Mouse (Mus musculus) large intestine, adult 2 months (tissue): ENCODE measurements around the gene Ndufa8. TPM values are rescaled to one million over a fixed set of nuclear protein-coding genes. Genes with fewer than 3 reads are reported as not detected.

Source experiments
- DNase-seq: peaks from one replicate; pipeline ENCODE4 v3.0.0-alpha.2; 2012; ENCODE audit warnings: low read depth, low spot score
- WGBS: fragments of 180-500 bp; shearing (Covaris S2); methylation state at CpG from one replicate; pipeline ENCODE4 v1.1.7; 2018; 5-methylcytosine and 5-hydroxymethylcytosine counted together
- polyA plus RNA-seq: library from polyadenylated mRNA; depleted of rRNA; stranded (reverse); fragments of >200 nt; gene quantifications from 2 replicates; pipeline ENCODE4 v1.2.3, GENCODE M21; 2012

The Ndufa8 gene
- polyA plus RNA-seq, 1 experiment: 131 TPM

DNA sequence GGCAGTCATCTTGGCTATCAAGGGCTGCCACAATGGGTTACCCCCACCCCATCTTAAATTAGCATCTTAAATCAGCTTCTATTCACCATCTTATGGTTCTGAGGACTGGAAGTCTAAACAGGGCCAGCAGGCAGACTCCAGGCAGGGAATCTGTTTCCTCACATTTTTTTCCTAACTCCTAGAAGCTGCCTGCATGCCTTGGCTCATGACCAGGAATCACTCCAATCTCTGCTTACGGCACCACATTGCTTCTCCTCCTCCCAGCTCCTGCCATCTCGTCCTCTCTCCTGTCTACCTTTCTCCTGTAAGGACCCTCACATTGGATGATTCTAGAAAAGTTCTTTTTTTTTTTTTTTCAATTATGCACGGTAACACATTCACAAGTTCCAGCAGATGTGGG lies 4.0 kb upstream of the Ndufa8 start:
- no peak for DNase-seq
- WGBS: 57% methylated on average over 3 of the region's 3 CpGs

- WGBS: 42% methylated on average over 10 of the region's 10 CpGs
- DNase-seq: no peak
Measured at GRCm38 (mm10) chr2:36049567-36049954, 355 bp upstream of the Ndufa8 start.

GRCm38 (mm10) chr2:36048164-36048563 lies 1.0 kb downstream of the Ndufa8 start:
- 19% methylated on average over 8 of the region's 8 CpGs for WGBS
- peak; percentile 8 for DNase-seq

GRCm38 (mm10) chr2:36040872-36041271 lies 8.3 kb downstream of the Ndufa8 start:
- no peak for DNase-seq

DNA sequence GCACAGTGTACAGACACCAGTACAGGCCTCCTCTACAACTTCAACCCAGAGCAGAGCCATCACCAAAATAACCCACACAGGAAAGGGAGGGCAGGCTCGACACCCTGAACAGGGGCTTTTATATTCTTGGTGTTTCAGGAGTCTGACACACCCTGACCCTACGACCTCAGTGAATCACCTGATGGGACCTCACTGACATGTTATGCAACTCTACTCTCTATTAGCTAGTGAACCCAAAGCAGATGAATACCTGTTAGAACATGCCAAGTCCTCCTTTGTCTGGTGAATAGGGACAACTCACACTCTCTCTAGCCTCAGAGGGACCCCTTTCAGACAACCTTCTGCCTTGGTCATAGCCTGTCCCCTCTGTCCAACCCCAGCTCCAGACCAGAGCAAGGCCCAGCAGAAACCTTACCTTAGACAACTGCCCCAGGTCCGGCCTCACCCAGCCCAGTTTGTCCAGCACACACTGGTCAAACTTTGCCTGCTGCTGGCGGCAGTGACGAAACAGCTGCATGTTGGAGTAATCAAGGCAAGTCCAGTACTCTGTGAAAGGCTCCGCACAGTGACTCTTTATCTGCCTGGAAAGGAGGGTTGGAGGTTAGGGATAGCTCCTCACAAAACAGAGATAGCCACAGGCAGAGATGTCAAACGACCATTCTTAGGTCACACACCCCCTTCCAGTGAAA lies 9.8 kb downstream of the Ndufa8 start:
- DNase-seq: no peak

More at GRCm38 (mm10) chr2:36040872-36041271, 8.3 kb downstream of the Ndufa8 start:
- WGBS: 69% methylated on average over 1 of the region's 1 CpGs

DNA sequence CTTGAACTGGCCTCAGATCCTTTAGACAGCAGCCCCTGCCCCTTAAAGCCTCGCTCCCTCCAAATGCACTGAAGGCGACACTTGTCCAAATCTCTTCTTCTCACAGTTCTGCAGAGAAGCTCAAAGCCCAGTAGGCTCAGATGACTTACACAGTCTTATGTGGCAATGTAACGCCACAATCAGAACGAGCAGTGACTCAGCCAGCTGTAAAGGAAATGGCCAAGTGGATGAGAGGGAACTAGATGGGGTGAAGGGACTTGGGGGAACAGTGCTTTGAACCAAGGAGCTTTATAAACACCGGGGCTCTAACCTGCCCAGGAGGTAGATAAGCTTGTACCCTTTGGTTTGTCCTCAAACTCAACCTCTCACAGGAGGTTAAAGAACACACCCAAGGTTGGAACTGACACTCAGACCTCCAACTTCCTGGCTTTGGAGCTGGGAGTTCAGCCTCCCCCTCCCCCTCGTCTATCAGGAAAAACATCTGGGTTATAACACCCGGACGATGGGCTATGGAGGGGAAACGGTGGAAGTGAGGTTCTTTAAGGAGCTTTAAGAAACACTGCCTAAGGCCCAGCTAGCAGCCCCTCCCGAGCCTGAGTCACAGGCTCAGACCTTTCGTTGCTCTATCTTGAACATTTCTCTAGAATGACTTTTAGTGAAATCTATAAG lies 13.7 kb downstream of the Ndufa8 start:
- no peak for DNase-seq
- 51% methylated on average over 11 of the region's 11 CpGs for WGBS

More for the DNA sequence above, 9.8 kb downstream of the Ndufa8 start:
- 74% methylated on average over 7 of the region's 7 CpGs for whole genome bisulfite sequencing

GRCm38 (mm10) chr2:36034898-36035297 lies 14.3 kb downstream of the Ndufa8 start:
- no peak for DNase-seq
- WGBS: 75% methylated on average over 7 of the region's 7 CpGs

GRCm38 (mm10) chr2:36033966-36034365 lies 15.2 kb downstream of the Ndufa8 start:
- DNase-seq: no peak
- WGBS: 79% methylated on average over 7 of the region's 7 CpGs

GRCm38 (mm10) chr2:36032884-36033283 lies 16.3 kb downstream of the Ndufa8 start:
- DNase-seq: no peak

GRCm38 (mm10) chr2:36023291-36023690 lies 25.9 kb downstream of the Ndufa8 start:
- no peak for DNase-seq
- WGBS: 53% methylated on average over 3 of the region's 3 CpGs

More at GRCm38 (mm10) chr2:36032884-36033283, 16.3 kb downstream of the Ndufa8 start:
- 88% methylated on average over 7 of the region's 7 CpGs for WGBS

- 10% methylated on average over 32 of the region's 32 CpGs for WGBS
Measured at GRCm38 (mm10) chr2:36021385-36022159, 27.6 kb downstream of the Ndufa8 start.

DNA sequence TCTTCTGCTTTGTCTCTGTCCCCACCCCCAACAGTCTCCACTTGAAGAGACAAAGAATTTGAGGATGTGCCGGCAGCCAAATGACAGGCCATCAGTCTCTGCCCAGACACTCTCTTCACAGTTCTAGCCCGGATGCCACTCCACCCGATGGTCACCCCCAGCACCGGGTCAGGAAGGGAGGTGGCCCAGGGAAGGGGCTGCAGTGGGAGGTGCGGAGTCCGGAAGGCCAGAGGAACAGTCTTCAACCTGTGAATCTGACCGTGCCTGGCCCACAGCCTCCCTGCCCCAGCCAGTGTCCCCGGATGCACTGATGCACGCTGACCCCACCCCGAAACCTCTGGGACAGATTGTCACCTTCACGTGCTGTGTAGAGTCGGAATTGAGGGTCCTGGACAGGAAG lies 36.2 kb downstream of the Ndufa8 start:
- DNase-seq: no peak
- 64% methylated on average over 12 of the region's 12 CpGs for WGBS

More at GRCm38 (mm10) chr2:36021385-36022159, 27.6 kb downstream of the Ndufa8 start:
- peak; percentile 3 for DNase-seq

DNA sequence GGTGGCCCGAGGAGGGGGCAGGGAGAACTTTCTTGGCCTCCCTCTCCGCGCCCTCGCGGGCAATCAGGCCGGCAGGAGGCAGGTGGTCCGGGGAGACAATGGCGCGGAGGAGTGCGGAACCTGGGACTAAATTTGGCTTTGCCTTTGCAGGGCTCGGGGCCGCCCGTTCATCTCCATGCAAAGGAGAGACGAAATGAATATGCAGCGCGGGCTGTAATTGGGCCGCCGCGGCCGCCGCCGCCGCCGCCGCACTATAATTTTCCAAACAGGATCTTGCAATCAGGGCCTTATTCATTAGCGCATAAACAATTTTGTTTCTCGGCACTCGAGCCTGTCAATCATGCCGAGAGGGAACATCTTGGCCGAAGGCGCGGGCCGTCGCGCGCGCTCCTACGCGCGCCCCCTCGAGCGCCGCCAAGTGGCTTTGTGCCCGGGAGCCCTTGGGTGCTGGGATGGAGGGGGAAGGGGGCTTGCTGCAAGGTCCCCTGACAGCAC lies 37.8 kb downstream of the Ndufa8 start:
- WGBS: 1% methylated on average over 44 of the region's 44 CpGs
- DNase-seq: no peak

DNA sequence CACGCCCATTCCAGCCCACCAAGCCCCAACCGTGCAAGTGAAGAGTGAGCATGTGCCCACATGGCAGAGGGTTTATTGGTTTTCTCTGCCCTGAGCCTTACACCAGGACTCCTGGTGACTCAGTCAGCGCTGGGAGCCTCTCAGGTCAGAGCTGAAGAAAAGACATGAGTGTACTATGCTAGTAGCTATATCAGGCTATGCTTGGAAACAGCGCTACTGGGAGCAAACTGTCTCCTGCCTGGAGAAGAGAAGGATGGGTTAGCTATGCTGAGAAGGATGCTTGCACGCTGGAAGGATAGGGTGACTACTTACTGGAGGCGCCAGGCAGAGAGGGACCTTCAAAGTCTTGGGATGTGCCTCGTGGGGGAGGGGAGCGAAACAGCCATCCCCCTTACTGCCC lies 38.6 kb downstream of the Ndufa8 start:
- no peak for DNase-seq

GRCm38 (mm10) chr2:36009386-36009785 lies 39.8 kb downstream of the Ndufa8 start:
- peak; percentile 32 for DNase-seq
- 25% methylated on average over 4 of the region's 4 CpGs for WGBS

More for the DNA sequence above, 38.6 kb downstream of the Ndufa8 start:
- 64% methylated on average over 8 of the region's 8 CpGs for WGBS

DNA sequence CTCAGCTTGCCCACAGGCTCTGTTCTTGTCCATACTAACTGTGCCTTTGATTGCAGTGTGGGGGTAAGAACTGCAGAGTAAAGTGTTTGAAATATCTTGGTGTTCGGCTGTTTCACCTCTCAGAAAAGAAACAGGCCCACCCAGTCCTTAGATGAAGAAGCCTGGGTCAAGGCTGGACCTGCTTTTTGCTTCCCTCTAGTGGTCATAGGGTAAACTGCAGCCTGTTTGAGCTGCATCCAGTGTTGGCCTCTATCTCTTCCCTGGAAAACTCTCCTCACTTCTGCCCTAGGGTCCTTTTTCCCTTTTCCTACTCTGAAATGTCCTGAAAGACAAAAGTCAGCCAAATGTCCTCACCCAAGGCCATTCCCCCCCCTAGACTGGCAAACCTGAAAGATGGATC lies 41.1 kb downstream of the Ndufa8 start:
- DNase-seq: peak; percentile 19
- 20% methylated on average over 1 of the region's 1 CpGs for WGBS

GRCm38 (mm10) chr2:36002188-36002587 lies 47.0 kb downstream of the Ndufa8 start:
- WGBS: 38% methylated on average over 6 of the region's 6 CpGs
- DNase-seq: no peak

- WGBS: 24% methylated on average over 1 of the region's 1 CpGs
- no peak for DNase-seq
Measured at GRCm38 (mm10) chr2:36000390-36000789, 48.8 kb downstream of the Ndufa8 start.

GRCm38 (mm10) chr2:35999212-35999611 lies 50.0 kb downstream of the Ndufa8 start:
- no peak for DNase-seq

GRCm38 (mm10) chr2:35998416-35998815 lies 50.8 kb downstream of the Ndufa8 start:
- 79% methylated on average over 5 of the region's 5 CpGs for WGBS

More at GRCm38 (mm10) chr2:35998416-35998815, 50.8 kb downstream of the Ndufa8 start:
- no peak for DNase-seq
